Mouse (Mus musculus) erythroblast, embryonic 14.5 days (primary cell): ENCODE data around the gene D630045J12Rik. TPM values are rescaled to one million over a fixed set of nuclear protein-coding genes. Genes with fewer than 3 reads are reported as not detected.

Experiments used
- H3K27me3 ChIP-seq: 2 replicates; pipeline ENCODE4 v1.6.1; 2012; ENCODE audit warnings: inconsistent platforms; ENCODE audit not compliant: control insufficient read depth
- H3K36me3 ChIP-seq: 2 replicates; pipeline ENCODE4 v1.6.1; 2012; ENCODE audit warnings: mild to moderate bottlenecking, inconsistent platforms; ENCODE audit not compliant: control insufficient read depth
- H3K4me1 ChIP-seq: 2 replicates; pipeline ENCODE4 v1.6.1; 2012; ENCODE audit warnings: inconsistent platforms; ENCODE audit not compliant: control insufficient read depth
- H3K4me3 ChIP-seq: replicated peaks from 2 replicates; pipeline ENCODE3; 2012; ENCODE audit warnings: moderate library complexity, mild to moderate bottlenecking, inconsistent platforms
- H3K9me3 ChIP-seq: 2 replicates; pipeline ENCODE4 v1.6.1; 2012; ENCODE audit warnings: low read length, inconsistent platforms, mixed read lengths; ENCODE audit not compliant: control insufficient read depth
- GATA1 ChIP-seq: IDR thresholded peaks from 2 replicates; pipeline ENCODE4 v1.6.1; 2012; ENCODE audit warnings: low read length, inconsistent platforms, mixed read lengths
- TAL1 ChIP-seq: IDR thresholded peaks from 3 replicates; pipeline ENCODE4 v1.6.1; 2012; ENCODE audit warnings: low read length, inconsistent platforms, mixed read lengths
- polyA plus RNA-seq: library from polyadenylated mRNA; stranded (reverse); fragments of >175 nt; gene quantifications from 2 replicates; pipeline ENCODE4 v1.2.3, GENCODE M21; 2012

Gene D630045J12Rik
- polyA plus RNA-seq, 1 experiment: under 0.01 TPM

- TF ChIP-seq GATA1 (no peak), TAL1 (no peak)
- Histone ChIP-seq H3K36me3 (no peaks in the 10 kb centered on the region), H3K4me3 (no peak overlapping the region), H3K4me1 (no peaks in the 10 kb centered on the region), H3K9me3 (no peaks in the 10 kb centered on the region), H3K27me3 (no peaks in the 10 kb centered on the region)
These were observed 72.0 kb downstream of the D630045J12Rik start for GRCm38 (mm10) chr6:38181756-38182318.

- Histone ChIP-seq H3K4me1 (no peaks in the 10 kb centered on the region), H3K9me3 (no peaks in the 10 kb centered on the region), H3K4me3 (no peak overlapping the region), H3K36me3 (no peaks in the 10 kb centered on the region), H3K27me3 (no peaks in the 10 kb centered on the region)
- TF ChIP-seq GATA1: no peak
- no peak for TF ChIP-seq TAL1
These were observed 73.1 kb downstream of the D630045J12Rik start for GRCm38 (mm10) chr6:38180669-38181068.

GRCm38 (mm10) chr6:38165385-38165784 lies 88.4 kb downstream of the D630045J12Rik start:
- TF ChIP-seq TAL1 (no peak), GATA1 (no peak)
- Histone ChIP-seq H3K4me1 (no peaks in the 10 kb centered on the region), H3K9me3 (no peaks in the 10 kb centered on the region), H3K36me3 (no peaks in the 10 kb centered on the region), H3K4me3 (no peak overlapping the region), H3K27me3 (no peaks in the 10 kb centered on the region)

- Histone ChIP-seq H3K27me3 (no peaks in the 10 kb centered on the region), H3K36me3 (no peaks in the 10 kb centered on the region), H3K9me3 (no peaks in the 10 kb centered on the region), H3K4me1 (no peaks in the 10 kb centered on the region), H3K4me3 (no peak overlapping the region)
- TF ChIP-seq GATA1 (no peak), TAL1 (no peak)
These were observed 89.1 kb downstream of the D630045J12Rik start for GRCm38 (mm10) chr6:38164705-38165104.

DNA sequence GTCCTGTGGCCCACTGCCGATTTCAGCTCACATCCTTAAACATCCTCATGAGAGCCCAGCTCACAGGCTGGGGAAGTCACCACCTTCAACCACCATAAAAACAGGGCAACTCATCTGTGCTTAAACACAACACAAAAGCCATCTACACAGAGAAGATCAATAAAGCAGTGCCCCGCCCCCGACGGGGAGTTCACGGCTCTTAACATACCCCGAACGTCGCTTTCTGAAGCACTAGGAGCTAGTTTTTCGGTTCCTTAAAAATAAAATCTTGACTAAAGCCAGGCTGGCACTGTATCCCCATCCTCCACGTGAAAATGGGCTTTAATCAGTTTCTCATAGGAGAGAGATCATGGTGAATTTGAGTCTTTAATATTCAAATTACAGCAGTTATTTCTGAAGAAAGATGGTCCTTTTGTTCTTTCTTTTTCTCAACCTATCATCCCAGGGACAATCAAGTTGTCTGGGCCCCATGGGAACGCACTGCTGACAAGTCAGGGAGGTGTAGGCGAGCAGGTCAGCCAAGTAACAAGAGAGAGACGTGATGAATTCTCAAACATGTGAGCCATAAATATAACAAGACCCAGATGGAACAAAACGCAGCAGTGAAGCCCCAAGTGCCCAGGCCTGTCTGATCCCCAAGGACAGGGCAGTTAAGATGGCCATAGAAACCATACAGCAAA lies 90.8 kb downstream of the D630045J12Rik start:
- H3K9me3 ChIP-seq: no peaks in the 10 kb centered on the region
- H3K27me3 ChIP-seq: no peaks in the 10 kb centered on the region
- no peak for TF ChIP-seq GATA1
- TF ChIP-seq TAL1: no peak
- H3K4me3 ChIP-seq: no peak overlapping the region
- no peaks in the 10 kb centered on the region for H3K4me1 ChIP-seq
- no peaks in the 10 kb centered on the region for H3K36me3 ChIP-seq

- TF ChIP-seq GATA1: no peak
- TF ChIP-seq TAL1: no peak
- no peak overlapping the region for H3K4me3 ChIP-seq
These were observed 93.3 kb downstream of the D630045J12Rik start for GRCm38 (mm10) chr6:38160556-38160955.

DNA sequence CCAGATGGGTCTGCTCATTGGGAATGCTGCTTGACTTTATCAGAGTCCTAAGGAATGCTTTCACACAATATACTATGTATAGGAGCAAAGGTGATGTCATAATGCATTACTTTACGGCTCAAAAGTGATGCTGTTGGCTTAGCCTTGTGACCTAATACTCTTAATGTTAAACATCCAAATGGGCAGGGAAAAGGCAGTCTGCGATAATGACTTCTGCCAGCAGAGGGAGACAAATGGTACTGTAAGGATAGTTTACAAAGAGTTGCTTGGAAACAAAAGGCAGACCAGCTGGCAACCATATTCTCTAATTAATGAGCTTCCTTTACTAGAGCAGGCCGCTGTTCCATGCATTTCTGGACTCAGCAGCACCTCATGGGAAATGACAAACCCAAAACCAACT lies 93.7 kb downstream of the D630045J12Rik start:
- Histone ChIP-seq H3K9me3 (no peaks in the 10 kb centered on the region), H3K27me3 (no peaks in the 10 kb centered on the region), H3K36me3 (no peaks in the 10 kb centered on the region), H3K4me3 (no peak overlapping the region), H3K4me1 (no peaks in the 10 kb centered on the region)
- no peak for TF ChIP-seq GATA1
- TF ChIP-seq TAL1: no peak

More at GRCm38 (mm10) chr6:38160556-38160955, 93.3 kb downstream of the D630045J12Rik start:
- H3K36me3 ChIP-seq: no peaks in the 10 kb centered on the region
- no peaks in the 10 kb centered on the region for H3K27me3 ChIP-seq
- no peaks in the 10 kb centered on the region for H3K4me1 ChIP-seq
- H3K9me3 ChIP-seq: no peaks in the 10 kb centered on the region

DNA sequence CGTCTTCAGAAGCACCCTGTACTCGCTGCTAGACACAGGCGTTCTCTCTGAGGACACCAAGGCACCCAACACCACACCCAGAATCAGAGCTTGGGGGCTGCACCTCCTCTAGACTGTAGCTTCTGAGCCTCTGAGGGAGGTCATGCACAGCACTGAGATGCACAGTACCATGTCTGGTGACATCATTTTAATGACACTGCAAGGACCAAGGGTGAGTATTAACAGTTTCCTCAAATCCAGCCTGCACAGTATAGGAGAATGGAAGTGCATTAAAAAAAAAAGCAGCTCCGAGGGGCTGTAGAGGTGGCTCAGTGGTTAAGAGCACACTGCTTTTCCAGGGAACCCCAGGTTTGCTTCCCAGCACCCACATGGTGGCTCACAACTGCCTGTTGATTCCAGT lies 94.2 kb downstream of the D630045J12Rik start:
- Histone ChIP-seq H3K36me3 (no peaks in the 10 kb centered on the region), H3K27me3 (no peaks in the 10 kb centered on the region), H3K4me3 (no peak overlapping the region), H3K9me3 (no peaks in the 10 kb centered on the region), H3K4me1 (no peaks in the 10 kb centered on the region)
- no peak for TF ChIP-seq TAL1
- no peak for TF ChIP-seq GATA1

DNA sequence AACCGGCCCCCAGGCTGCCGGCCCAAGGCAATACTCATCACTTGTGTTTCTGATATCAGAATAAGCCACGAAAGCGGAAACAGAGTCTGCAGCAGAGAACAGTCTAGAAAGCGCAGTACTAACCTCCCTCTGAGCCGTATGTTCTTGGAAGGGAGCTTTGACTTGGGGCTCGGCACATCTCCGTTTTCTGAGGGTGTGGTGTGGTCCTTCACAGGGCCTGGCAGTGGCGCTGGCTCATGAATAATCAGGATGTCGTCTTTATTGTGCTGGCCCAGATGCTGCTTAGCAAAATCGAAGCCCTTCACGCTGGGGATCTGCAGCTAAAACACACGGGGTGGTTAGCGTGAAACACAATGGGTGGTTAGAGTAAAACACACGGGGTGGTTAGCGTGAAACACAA lies 95.9 kb downstream of the D630045J12Rik start:
- no peak overlapping the region for H3K4me3 ChIP-seq
- no peaks in the 10 kb centered on the region for H3K27me3 ChIP-seq
- no peaks in the 10 kb centered on the region for H3K9me3 ChIP-seq
- TF ChIP-seq TAL1 (no peak), GATA1 (no peak)
- H3K36me3 ChIP-seq: no peaks in the 10 kb centered on the region
- H3K4me1 ChIP-seq: no peaks in the 10 kb centered on the region; the same call in 1 of the 2 replicates
